Mouse (Mus musculus) liver, embryonic 18 days (tissue): Measurements from ENCODE around the gene Cep250. TPM values are rescaled to one million over a fixed set of nuclear protein-coding genes. Genes with fewer than 3 reads are reported as not detected.

Experiments used
- polyA plus RNA-seq: library from polyadenylated mRNA; depleted of rRNA; stranded (reverse); fragments of >200 nt; gene quantifications from 2 replicates; pipeline ENCODE4 v1.2.3, GENCODE M21; 2012; rRNA removed

The Cep250 gene
- 4.7 and 5.3 TPM in 2 replicates for polyA plus RNA-seq

DNA sequence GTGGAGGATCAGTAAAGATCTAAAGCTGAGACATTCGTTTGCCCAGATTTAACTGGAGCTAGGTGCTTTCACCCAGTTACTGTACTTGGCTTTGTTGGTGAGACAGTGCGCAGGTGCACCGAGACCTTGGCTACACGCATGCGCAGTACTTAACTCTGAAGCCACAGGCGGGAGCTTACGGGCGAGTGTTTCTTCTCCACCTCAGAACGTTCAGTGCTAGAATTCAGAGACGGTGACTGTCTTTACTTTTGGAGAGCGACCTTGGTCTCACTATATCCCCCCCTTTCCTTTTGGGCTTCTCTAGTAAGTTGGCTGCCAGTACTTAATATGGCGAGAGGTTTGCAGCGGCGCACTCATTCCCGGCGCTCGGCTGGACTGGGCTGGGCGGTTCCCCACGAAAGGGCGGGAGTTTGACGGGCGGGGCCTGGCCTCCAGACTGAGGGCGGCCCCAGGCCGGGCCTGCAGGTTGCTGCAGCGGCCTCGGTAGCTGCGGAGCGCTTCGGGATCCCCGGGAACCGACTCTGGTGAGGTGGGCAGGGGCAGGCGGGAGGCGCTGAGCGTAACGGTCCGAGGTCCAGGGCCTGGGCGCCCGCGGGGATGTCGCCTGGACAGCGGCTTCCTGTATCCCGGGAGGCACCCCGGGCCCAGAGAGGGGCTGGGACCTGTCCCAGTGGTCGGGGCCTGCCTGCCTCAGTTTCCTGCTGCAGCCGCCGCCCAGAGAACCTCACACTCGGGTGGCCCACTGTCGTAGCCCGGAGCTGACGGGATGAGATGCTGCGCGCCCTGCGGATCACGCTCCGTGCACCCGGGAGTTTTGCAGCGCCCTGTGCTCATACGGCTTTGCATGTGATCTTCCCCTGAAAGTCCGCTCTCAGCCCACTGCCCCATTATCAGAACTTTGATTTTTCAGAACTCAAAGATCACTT, at the start of gene Cep250:
Gene Cep250, plus strand, starts transcription at position 325 of the 926 bp plus-strand sequence.

DNA sequence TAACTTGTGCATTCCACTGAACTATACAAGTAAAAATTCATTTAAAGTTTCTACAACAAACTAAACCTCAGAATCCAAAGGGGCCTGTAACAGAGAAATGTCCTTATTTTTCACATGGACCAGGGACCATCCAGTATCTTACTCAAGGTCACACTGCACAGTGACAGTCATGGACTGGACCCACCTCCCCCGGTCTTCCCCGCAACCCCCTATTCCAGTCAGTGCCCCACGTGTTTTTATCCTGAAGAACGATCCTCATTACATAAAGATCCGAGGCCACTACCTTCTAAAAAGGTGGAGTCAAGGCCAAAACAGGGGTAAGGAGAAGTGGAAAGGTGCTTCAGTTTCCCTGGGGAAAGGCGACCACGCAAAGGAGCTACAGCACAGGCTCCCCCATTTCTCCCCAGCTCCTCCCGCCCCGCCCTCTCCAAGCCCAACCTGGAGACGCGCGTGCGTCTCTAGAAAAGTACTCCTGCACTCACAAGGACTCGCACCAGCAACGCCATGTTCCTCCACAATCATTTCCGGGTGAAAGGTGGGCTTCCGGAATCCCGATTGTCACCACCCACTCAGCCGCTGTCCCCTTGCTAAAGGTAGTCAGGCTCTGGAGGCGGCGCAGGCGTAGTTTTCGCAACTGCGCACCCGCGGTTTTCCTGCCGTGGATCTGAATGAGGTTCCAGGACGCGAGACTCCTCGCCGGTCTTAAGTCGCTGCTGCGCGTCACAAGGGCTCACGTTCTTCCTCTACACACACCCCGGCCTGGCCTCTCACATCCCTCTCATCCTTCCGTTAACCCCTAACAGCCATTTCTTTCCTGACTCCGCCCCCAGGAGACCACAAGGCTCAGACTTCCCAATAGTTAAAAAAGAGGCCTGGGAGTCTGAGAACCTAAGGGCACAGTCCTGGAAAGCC, 26.5 kb upstream of the Cep250 start, which contains the start of gene Uqcc1:
Gene Uqcc1, minus strand, starts transcription at position 780 of the 912 bp plus-strand sequence.

DNA sequence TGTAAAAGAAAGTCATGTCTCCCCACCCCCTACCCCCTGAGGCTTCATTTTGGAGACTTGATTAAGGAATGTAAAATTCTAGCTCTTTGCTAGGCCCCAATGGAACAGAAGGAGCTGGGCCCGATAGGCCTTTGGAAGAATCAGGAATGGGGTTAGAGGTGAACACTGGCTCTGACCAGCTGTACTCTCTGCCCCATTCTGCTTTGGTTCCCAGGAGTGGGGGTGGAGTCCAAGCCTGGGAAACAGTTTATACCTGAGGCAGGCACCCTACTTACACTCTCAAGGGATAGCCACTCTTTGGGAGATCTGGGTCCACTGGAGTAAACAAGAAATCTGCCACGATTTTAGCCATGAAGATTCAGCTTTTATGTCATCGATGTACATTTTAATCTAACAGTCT, 15.6 kb upstream of the Cep250 start, which contains the start of gene Gm15557:
Gene Gm15557, plus strand, starts transcription at position 48 of the 400 bp plus-strand sequence.

DNA sequence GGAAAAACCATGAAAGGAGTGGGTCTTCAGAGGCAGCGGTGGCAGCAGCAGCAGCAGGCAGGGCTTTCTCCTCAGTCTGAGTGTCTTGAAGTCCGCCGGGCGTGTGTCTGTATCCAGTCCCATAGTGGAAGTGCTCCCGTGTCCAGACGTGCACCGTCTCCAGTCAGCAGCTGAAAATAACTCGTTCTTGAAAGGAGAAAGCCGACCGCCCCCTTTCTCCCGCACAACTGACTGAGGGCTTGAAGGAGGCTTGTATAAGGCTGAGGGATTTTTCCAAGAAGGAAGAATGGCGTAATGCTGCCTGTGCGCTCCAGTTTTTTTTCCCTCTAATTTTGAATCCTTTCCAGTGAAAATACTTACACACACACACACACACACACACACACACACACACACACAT, 11.1 kb upstream of the Cep250 start, which contains the start of gene Gdf5:
Gene Gdf5, minus strand, starts transcription at position 244 of the 400 bp plus-strand sequence.

DNA sequence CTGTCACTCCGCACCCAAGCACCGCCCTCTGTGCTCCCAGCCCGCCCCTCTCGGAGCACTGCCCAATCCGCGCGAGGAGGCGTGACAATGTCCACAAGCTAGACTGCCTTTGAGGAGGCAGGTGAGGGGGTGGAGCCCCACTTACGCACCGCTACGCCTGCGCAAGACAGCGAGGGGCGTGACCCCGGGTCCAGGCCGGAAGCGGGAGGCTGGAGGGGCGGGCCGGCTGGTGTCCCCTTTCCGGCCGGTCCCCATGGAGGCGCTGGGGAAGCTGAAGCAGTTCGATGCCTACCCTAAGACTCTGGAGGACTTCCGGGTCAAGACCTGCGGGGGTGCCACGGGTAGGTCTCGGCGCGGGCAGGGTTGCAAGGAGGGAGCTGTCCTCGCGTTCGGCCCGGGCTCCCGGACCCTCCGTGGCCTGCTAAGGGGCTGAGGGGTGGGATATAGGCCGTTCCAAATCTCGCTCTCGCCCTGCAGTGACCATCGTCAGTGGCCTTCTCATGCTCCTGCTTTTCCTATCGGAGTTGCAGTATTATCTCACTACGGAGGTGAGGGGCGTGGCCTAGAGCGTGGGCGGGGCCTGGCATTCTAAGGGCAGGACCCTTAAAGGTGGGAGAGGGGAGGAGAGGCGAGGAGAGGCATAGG, 51.8 kb downstream of the Cep250 start, which contains the start of the genes 6430550D23Rik and Ergic3:
Gene 6430550D23Rik, minus strand, starts transcription at position 90 of the 645 bp plus-strand sequence.
Gene Ergic3, plus strand, starts transcription at position 158 of the 645 bp plus-strand sequence.

Other genes with a start within 250 kb of the Cep250 start
- gene Edem2, start 227.0 kb upstream of the Cep250 start, polyA plus RNA-seq, result 39.2 and 41.0 TPM in 2 replicates
- not detected in 2 replicates for gene Gm17581, start 220.6 kb upstream of the Cep250 start, polyA plus RNA-seq
- 1.3 and 1.4 TPM in 2 replicates for gene Procr, start 205.3 kb upstream of the Cep250 start, polyA plus RNA-seq
- 0.01 TPM in 2 replicates for gene Mmp24, start 181.1 kb upstream of the Cep250 start, polyA plus RNA-seq
- gene BC029722, start 137.0 kb upstream of the Cep250 start, polyA plus RNA-seq, result 6.0 and 6.2 TPM in 2 replicates
- gene Eif6, start 129.5 kb upstream of the Cep250 start, polyA plus RNA-seq, result 50.1 and 53.1 TPM in 2 replicates
- under 0.01 and 0.01 TPM in 2 replicates for gene Fam83c, start 121.6 kb upstream of the Cep250 start, polyA plus RNA-seq
- gene Uqcc1, start 26.1 kb upstream of the Cep250 start, polyA plus RNA-seq, result 21.3 and 23.4 TPM in 2 replicates
- gene Gm15557, start 15.7 kb upstream of the Cep250 start, polyA plus RNA-seq, result not detected in 2 replicates
- not detected in 2 replicates for gene Gdf5, start 11.1 kb upstream of the Cep250 start, polyA plus RNA-seq
- 2.0 and 2.2 TPM in 2 replicates for gene 6430550D23Rik, start 51.5 kb downstream of the Cep250 start, polyA plus RNA-seq
- gene Ergic3, start 51.6 kb downstream of the Cep250 start, polyA plus RNA-seq, result 76.4 and 78.4 TPM in 2 replicates
- 0.02 TPM in 1 of 2 replicates, not detected in the other for gene Fer1l4, start 96.5 kb downstream of the Cep250 start, polyA plus RNA-seq
- gene Spag4, start 108.7 kb downstream of the Cep250 start, polyA plus RNA-seq, result 0.74 and 1.1 TPM in 2 replicates
- gene Cpne1, start 155.5 kb downstream of the Cep250 start, polyA plus RNA-seq, result 13.5 and 15.5 TPM in 2 replicates
- 2.6 and 3.1 TPM in 2 replicates for gene Rbm12, start 155.5 kb downstream of the Cep250 start, polyA plus RNA-seq
- 1.8 and 2.0 TPM in 2 replicates for gene Gm28036, start 170.6 kb downstream of the Cep250 start, polyA plus RNA-seq
- 211 and 226 TPM in 2 replicates for gene Romo1, start 187.6 kb downstream of the Cep250 start, polyA plus RNA-seq
- 38.9 and 45.3 TPM in 2 replicates for gene Nfs1, start 187.7 kb downstream of the Cep250 start, polyA plus RNA-seq
- 74.7 and 78.9 TPM in 2 replicates for gene Rbm39, start 223.8 kb downstream of the Cep250 start, polyA plus RNA-seq
- gene Phf20, start 240.0 kb downstream of the Cep250 start, polyA plus RNA-seq, result 2.4 and 3.0 TPM in 2 replicates